20 mouse cellular contexts compared by ENCODE assay signal in the genomic region with DNA sequence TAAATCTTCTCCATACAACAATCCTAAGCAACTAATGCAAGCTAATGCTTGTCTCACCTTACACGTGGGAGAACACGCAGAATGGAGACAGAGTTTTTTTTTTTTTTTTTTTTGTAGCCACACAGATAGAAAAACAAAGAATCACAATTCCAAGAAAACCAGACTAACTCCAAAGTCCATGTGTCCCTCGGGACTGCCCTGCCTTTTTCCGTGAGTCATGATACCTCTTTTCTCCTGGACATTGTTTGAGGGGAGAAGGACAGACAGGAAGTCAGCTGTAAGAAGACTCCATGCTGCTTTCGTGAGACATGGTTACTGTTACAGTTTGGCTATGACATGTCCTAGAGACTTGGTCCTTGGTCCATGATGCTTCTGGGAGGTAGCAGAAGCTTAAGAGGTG.
"Had no signal": no experiment of that assay in that cellular context is flagged by ENCODE, and none has a peak within 500 bp of the region (broad histone marks: within the 10 kb centered on the region; RNA-seq: fewer than 3 reads in every experiment).

No protein-coding gene starts in this region.

- H3K4me2 ChIP-seq: limb, embryonic 12.5 days; limb, embryonic 15.5 days; liver, embryonic 12.5 days; liver, embryonic 15.5 days; midbrain, embryonic 11.5 days; neural tube, embryonic 12.5 days; neural tube, embryonic 15.5 days had no signal

- H3K4me1 ChIP-seq: limb, embryonic 15.5 days; liver, embryonic 12.5 days; liver, embryonic 15.5 days; neural tube, embryonic 12.5 days; neural tube, embryonic 15.5 days had no signal

- H3K36me3 ChIP-seq: limb, embryonic 12.5 days; limb, embryonic 15.5 days; liver, embryonic 12.5 days; liver, embryonic 15.5 days; neural tube, embryonic 12.5 days had no signal

- ATAC-seq: liver, embryonic 12.5 days had no signal

- H3K4me3 ChIP-seq: layer of hippocampus, adult 2 months; limb, embryonic 12.5 days; limb, embryonic 15.5 days; liver, embryonic 12.5 days; liver, embryonic 15.5 days; neural tube, embryonic 12.5 days; neural tube, embryonic 15.5 days had no signal

- H3K27ac ChIP-seq: kidney, postnatal 0 days; layer of hippocampus, adult 2 months; limb, embryonic 12.5 days; limb, embryonic 15.5 days; liver, embryonic 12.5 days; liver, embryonic 15.5 days; neural tube, embryonic 12.5 days; neural tube, embryonic 15.5 days had no signal

- H3K27me3 ChIP-seq: limb, embryonic 12.5 days; limb, embryonic 15.5 days; liver, embryonic 12.5 days; liver, embryonic 15.5 days; neural tube, embryonic 12.5 days; neural tube, embryonic 15.5 days had no signal

- H3K9ac ChIP-seq: limb, embryonic 12.5 days; limb, embryonic 15.5 days; liver, embryonic 12.5 days; liver, embryonic 15.5 days; neural tube, embryonic 12.5 days; neural tube, embryonic 15.5 days had no signal

- DNase-seq: kidney, adult 18-20 months; kidney, postnatal 25 days; layer of hippocampus, adult 9-11 months; lung, adult 2 months; lung, postnatal 14 days; lung, postnatal 4 days; midbrain, embryonic 14.5 days; right cerebral cortex, adult 18-20 months; right cerebral cortex, postnatal 14 days; right cerebral cortex, postnatal 4 days; thymus, postnatal 25 days had no signal

- H3K9me3 ChIP-seq: limb, embryonic 12.5 days; limb, embryonic 15.5 days; liver, embryonic 12.5 days; liver, embryonic 15.5 days; neural tube, embryonic 12.5 days; neural tube, embryonic 15.5 days had no signal
